Mouse (Mus musculus) E14TG2a.4 (cell line): ENCODE data around the gene Lactbl1.

ENCODE experiments used
- CTCF ChIP-seq: conservative IDR thresholded peaks from 2 replicates; pipeline ENCODE4 v1.5.1; 2014; ENCODE audit warnings: low read length
- NANOG ChIP-seq: IDR thresholded peaks from 2 replicates; pipeline ENCODE4 v1.6.1; 2014; ENCODE audit warnings: borderline replicate concordance, low read length, mixed read lengths
- POU5F1 ChIP-seq: IDR thresholded peaks from 2 replicates; pipeline ENCODE4 v1.6.1; 2014; ENCODE audit warnings: low read length, borderline replicate concordance

DNA sequence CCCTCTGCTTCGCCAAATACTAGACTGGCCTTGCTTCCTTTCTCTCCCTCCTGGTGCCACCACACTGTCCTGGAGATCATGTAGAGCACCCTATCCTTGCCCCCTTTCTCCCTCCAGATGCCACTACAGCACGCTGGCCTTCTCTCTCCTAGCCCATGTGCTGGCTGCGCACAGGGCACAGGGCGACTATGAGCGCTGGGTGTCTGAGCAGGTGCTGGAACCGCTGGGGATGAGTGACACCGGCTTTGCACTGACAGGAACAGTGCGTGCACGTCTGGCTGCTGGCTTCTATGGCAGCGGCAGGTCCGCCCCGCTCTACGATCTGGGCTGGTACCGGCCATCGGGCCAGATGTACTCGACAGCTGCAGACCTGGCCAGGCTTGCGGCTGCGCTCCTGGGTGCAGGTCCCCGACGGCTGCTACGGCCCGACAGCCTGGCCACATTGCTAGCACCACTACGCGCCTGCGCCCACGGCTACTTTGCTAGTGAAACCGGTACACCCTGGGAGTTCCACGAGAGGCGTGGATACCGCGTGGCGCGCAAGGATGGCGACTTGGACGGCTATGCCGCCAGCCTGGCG, 14.7 kb downstream of the Lactbl1 start:
- TF ChIP-seq CTCF (no peak), POU5F1 (no peak), NANOG (no peak)
